Mouse (Mus musculus): ENCODE measurements around the gene Adipor2.

DNA sequence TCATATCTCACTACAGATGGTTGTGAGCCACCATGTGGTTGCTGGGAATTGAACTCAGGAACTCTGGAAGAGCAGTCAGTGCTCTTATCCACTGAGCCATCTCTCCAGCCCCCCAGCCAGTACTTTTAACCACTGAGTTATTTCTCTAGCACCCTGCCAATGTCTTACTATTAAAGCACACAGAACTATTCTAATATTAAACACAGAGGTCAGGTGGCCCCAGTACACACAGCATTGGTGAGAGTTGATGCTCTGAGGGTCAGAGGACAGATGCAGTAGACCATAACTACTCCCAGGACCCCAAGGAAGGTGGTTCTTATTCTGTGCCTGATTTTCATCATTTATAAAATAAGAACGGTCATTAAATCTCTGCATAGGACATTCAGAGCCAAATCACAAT is 48.7 kb upstream of the Adipor2 start:
- TF ChIP-seq CTCF (IDR thresholded peaks at IDR 0.05; ENCODE audit: borderline replicate concordance, extremely low read depth, insufficient read depth, insufficient read length) (no peak), POLR2A (IDR thresholded peaks at IDR 0.05; ENCODE audit: borderline replicate concordance, extremely low read depth, insufficient read depth, insufficient read length, poor library complexity, severe bottlenecking) (no peak)
